Mouse (Mus musculus) heart, postnatal 4 days (tissue): ENCODE data around the gene Napepld. TPM values are rescaled to one million over a fixed set of nuclear protein-coding genes. Genes with fewer than 3 reads are reported as not detected.
"Not testable (repeated sequence)": the region's sequence is repeated elsewhere in the genome, so short reads cannot be mapped to it uniquely, and the experiment has no call there.

Experiments
- DNase-seq: peaks from one replicate; pipeline ENCODE4 v3.0.0; 2021
- total RNA-seq, 2 experiments: library from RNA; stranded (reverse); gene quantifications; 2 replicates each; pipeline ENCODE4 v1.2.3; 2021

The Napepld gene
- 1 to 10 TPM; 6.4 to 7.5 TPM for total RNA-seq

DNA sequence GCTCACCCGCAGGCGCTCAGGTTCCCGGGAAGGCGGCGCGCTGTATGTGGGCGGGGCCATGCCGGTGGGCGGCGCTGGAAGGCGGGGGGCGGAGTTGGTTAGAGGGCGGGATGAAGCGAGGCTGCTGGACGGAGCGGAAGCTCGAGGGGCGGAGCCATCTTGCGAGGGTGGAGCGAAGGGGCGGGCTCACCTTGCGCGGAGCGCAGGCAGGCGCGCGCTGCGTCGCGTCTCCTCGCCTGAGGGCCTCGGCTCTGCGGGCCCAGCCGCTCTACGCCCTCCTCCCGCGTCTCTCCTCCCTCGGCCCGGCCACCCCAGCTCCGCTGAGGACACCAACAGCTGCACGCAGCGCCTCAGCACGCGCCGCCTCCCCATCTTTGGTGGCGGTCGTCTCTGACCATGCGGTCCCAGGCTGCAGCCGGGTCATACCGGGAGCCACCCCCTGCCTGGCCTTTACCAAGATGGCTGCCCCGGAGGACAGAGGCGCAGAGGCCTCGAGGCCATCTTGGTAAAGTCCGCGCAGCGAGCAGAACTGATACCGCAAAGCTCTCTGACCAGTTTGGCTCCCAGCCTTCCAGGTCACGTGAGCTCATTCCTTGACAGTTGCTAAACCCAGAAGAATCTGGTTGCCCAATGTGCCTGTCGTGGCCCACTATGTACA, at the start of gene Napepld:
Napepld (minus strand) TSS at position 46 of the 658 bp plus-strand sequence.
- peak; percentile 100 for DNase-seq

DNA sequence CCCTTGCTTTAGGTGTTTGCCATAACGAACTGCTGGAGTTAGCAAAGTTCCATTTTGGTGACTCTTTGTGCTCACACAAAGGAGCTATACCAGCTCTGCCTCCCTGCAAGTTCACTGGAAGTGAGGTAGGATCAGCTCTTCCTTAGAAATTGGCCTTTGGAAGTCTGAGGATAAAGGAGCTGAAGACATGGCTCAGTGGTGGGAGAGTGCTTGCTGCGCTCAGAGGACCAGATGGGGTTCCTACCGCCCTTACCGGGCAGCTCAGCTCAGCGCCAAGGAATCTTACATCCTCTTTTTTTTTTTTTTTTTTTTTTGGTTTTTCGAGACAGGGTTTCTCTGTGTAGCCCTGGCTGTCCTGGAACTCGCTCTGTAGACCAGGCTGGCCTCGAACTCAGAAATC, 44.8 kb upstream of the Napepld start:
- no peak for DNase-seq

DNA sequence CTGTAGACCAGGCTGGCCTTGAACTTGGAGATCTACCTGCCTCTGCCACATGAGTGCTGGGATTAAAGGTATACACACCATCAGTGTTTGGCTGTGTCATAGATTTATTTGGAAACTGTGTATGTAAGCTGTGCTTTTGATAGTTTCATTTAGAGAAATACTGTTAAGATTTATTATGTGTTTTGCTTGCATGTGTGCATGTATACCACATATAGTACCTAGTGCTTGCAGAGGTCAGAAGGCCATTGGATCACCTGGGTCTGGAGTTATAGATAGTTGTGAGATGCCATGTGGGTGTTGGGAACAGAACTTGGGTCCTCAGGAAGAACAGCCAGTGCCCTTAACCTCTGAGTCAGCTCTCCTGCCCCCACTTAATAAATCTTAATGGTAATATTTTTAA, 43.5 kb upstream of the Napepld start:
- no peak for DNase-seq

DNA sequence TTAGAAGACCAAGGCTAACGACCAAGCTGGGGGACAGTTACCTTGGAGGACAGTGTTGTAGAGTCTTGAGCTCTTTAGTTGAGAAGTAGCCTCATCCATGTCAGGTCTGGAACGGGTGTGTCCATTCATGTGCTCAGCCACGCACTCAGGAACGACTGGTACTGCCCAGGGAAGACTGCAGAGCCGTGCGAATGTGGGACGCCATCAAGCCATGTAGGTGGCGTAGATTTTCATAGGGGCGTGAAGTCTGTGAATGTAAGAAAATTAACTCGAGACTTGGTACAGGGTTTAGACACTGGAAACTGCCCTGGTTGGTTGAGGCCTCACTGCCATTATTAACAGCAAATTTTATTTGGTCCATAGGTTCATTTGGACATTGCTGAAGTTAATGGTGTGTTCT, 42.4 kb upstream of the Napepld start:
- DNase-seq = no peak

DNA sequence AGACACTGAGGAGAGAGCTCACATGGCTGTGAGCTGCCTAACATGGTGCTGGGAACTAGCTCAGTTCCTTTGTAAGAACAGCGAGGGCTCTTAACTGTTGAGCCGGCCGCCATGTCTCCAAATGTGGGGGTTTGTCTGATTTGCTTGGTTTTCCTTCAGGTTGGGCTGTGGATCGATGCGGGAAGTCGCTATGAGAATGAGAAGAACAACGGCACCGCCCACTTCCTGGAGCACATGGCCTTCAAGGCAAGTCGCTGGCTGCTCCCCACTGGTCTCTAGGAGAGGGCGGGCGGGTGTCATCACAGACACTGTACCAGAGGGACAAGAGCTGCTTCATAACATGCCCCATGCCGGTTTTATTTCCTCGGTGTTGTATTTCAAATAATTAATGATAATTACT, 38.7 kb upstream of the Napepld start:
- no peak for DNase-seq

DNA sequence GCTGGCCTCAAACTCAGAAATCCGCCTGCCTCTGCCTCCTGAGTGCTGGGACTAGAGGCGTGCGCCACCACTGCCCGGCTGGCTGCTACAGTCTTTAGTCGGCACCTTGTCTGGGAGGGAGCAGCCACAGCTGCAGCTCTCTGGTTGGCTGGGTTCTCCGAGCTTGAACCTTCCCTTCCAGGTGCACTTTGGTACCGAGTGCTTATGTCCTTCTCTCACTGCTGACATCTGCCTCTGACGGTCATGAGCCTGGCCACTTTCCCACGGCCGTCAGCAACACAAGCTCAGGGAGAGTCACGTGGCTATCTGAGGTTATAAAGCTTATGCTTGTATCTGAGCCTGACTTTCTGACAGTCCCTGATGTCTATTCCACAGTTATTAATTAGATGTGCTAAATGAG, 37.9 kb upstream of the Napepld start:
- DNase-seq = no peak

DNA sequence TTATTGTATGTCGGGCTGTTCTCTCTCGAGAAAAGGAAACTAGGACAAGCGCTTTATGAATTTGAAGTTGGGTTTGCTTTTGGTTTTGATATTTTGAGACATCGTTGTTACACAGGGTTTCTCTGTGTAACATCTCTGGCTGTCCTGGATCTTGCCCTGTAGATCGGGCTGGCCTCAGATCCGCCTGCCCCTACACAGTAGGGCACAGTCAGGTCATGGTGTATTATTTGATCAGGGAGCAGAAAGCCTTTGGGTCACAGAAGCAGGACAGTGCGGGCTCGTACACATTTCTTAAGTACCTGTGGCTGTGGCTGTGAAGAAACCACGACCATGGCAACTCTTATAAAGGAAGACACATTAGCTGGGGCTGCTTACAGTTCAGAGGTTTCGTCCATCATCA, 36.4 kb upstream of the Napepld start:
- DNase-seq = no peak

DNA sequence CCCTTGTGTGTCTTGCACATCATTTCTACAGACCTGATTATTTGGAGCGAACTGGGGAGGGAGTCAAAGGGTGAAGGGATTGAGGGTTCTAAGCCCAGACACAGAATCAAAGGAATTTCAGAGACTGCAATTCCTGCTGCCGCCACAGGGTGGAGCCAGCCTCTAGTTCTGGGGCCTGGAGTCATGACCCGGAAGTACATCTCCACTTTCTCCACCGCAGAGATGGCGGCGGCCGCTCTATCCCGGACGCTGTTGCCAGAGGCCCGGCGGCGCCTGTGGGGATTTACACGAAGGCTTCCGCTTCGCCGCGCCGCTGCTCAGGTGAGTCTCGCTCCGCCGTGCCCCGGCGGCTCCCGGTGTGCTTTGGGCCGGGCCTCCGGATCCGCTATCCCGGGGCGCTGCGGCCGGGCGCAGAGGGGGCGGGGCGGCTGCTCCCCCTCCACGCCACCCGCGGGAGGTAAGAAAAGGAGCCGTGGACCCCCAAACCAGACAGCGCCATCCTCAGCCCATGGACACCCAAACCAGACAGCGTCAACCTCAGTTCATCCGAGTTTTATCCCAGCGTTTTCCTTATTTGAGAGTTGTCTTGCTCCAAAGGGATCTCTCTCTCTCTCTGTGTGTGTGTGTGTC, 35.9 kb upstream of the Napepld start, which contains the start of gene Pmpcb:
Pmpcb (plus strand) TSS at position 186 of the 630 bp plus-strand sequence.
- DNase-seq = peak; percentile 91

DNA sequence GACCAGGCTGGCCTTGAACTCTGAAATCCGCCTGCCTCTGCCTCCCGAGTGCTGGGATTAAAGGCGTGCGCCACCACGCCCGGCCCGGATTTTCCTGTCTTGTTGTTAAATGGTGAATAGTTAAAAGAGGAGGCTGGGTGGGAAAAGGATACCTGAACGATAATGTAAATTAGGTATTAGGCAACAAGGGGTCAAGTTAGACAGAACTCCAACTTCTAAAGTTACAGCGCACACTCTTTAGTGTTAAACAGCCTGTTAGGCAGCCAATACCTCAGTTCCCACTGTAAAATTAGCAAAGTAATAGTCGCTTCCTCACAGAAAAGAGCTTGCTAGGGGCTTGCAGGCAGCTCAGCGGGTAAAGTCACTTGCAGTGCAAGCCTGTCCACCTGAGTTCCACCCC, 34.9 kb upstream of the Napepld start:
- no peak for DNase-seq

DNA sequence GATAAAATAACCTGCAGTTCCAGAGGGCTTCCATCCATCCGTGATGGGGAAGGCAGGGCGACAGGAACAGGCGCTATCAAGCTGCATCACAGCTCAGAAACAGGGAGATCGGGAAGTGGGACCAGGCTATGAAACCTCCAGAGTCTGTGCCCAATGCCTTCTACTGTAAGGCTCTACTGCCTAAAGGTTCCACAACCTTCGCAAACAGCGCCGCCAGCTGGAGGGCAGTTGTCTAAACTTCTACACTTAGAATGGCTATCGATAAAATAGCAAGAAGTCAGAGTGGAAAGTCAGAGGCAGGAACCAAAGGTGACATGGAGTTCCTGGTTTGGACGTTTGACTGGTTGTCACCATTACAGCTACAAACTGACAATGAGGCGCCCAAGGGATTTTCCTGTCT, 34.4 kb upstream of the Napepld start:
- peak; percentile 88 for DNase-seq

DNA sequence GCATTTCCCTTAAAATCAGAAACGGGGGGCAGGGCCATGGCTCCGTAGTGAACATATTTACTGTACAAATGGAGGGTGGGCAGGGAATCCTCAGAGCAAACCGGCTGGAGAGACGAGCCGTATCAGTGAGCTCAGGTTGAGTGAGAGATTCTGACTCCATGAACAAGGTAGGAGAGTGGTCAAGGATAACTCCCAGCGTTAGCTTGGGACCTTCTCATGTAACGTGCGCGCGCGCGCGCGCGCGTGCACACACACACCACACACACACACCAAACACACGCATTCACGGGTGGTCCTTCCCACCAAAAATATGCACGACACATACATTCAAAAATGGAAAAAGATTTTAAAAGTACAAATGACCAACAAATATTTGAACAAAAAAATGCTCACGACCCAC, 33.9 kb upstream of the Napepld start:
- no peak for DNase-seq

DNA sequence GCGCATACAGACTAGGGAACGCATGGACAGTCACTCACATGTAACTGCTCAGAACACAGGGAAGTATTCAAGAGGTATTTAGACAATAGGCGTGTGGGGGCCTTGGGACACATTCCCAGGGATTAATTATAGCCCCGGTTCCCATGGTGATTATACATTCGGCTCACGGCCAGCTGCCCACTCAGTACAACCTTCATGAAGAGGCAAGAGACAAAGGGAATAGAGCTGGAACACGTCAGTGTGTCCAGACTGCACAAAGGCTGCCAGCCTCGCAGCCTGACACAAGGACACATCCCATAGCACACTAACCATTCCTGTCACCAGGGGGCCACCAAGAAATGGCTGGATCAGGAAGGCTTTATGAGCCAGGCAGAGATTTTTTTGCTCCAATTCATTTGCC, 31.7 kb upstream of the Napepld start:
- DNase-seq = peak; percentile 82

DNA sequence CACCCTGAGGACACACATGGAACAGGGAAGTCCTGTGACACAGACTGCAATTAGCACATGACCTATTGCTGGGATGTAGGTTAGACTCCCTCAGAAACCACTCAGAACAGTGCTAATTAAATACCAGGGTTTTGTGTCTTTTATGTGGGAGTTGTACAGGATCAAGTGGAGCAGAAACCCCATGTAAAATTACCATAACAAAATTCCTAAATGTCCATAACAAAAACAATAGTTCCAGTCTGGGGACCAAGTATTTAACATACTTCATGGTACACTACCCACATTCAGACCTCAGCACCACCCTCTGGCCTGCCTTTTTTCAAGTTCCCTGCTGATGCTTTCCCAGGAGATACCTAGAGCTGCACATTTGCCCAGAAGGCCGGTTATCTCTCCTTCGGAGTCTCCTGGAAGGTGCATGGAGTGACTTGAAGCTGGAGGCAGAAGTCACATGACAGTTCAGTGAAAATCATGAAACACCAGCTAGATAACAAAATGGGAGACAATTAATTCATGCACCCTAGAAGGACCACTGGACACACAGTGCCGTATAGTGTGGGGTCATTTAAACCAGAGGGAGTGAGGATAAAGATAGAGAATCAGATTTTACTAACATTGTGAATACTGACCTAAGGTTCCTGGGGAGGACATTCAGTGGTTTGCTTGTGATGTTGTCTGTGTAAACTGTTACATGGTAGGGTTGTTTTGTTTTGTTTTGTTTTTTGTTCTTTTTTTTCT, 31.1 kb upstream of the Napepld start:
- no peak for DNase-seq

DNA sequence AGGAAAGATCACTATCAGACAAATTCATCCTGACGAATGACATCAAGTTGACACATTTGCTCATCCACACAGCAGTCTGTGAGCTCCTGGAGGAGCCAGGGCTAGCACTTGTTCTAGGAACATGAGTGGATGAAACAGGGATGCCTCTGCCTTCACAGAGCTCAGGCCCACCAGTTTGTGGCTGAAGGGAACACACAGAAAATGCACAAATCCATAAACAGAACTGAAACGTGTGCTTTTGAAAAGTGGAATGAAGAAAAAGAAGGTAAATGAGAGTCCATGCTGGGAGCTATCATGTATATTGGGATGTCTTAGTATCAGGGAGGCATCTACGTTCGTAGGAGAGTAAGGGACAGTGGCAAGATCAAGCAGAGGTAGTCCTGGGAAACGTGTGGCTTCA, 27.9 kb upstream of the Napepld start:
- DNase-seq = no peak

DNA sequence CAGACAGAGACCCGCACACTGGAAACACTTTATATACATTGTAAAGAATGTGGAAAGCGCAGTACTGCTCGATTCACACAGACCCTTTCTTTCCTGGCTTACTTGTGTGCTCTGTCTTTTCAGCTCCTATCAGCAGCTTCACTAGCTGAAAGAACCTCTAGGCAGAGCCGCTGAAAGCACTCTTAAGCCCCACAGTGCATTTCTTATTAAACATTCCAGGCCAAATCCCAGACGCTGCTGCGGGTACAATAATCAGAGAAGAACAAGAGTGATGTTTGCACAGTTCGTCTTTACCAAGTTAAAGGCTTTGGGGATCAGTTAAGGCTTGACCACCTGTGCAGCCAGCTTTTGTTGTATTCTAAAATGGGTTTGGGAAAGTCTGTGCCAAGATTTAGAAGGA, 23.7 kb upstream of the Napepld start:
- no peak for DNase-seq

DNA sequence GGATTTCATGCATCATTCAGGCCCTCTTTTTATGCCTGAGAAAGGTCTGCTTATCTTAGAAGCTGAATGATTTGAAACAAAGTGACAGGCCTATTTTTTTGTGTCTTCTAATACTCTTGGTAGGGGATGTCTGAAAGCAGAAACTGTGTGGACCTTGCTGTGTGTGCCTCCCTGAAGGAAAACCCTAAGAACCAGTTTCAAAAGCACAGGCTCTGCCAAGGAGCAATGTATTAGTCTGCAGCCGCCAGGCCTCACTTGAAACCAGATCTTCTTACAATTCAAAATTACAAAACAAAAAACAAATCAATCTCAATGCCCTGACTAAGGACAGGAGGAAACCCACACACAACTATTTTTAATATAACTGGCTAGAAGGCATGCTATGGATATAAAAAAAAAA, 23.2 kb upstream of the Napepld start:
- no peak for DNase-seq

DNA sequence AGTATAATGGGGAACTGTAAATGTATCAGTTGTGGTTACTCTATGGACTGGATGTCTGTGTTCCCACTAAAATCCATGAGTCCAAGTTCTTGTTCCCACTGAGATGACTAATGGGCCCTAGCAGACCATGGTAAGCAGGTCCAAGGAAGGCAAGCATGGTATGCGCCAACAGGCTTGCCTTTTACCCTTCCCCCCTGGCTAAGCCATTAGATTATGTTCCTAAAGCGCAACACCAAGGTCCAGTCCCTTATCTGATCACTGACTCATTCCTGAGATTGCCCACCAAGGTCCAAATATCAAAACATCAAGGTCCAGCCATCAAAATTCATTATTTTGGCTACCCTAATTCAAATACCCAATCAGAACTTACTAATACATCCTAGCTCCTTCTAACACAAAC, 18.0 kb upstream of the Napepld start:
- DNase-seq = no peak

DNA sequence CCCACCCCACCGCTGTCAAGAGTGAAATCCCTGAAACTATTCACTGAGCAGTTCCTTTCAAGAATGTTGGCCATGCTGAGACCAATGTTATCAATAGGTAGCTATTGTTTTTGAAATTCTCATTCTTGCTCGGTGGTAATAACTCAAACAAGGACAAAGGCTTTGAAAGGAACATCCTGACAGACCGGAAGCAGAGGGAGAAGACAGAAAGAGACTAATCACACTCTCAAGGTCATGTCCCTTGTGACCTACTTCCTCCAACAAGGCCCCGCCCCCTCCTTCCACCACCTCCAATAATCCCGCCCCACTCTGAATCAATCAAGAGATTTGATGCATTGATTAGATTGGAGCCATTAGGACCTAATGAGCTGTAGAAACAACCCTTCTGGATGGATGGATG, 17.4 kb upstream of the Napepld start:
- no peak for DNase-seq

DNA sequence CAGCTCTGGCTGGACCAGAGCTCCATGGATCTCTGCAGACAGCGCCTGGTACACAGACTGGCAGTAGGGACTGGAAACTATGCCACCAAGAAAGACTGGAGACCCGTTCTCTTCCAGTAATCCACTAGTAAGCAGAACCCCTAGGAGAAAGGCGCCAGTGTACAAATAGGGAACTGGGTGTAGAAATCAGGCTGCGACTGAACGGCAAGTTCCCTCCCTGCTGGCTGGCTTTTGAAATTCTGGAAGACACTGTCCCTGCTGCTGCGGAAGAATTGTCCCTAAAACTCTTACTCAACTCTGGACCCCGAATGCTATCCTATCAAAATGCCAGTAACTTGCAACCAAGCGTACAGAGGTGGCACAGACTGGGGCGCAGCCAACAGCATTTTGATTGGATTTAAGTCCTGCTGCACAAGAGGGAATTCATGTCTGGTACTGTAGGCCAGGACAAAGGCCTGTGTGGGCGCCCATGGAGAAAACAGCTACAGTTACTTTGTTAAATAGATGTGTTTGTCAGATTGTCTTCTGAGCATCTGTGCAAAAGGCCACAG, 16.0 kb upstream of the Napepld start:
- DNase-seq = no peak

DNA sequence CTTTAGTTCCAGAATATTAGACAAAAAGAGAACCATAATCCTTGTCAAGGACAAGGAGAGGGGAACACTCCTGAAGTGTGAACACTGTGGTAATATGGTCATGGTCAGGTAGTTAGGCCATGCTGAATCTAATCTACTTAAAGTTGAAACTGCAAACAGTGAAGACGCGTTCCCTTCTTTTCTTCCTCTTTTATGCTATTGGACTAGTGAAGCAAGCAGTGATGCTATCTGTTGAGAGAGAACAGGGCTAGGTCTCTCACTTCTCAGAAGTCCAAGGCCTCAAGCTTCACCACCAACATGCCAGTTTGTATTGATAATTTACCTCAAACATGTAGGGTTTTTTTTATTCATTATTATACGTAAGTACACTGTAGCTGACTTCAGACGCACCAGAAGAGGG, 13.3 kb upstream of the Napepld start:
- DNase-seq = no peak

DNA sequence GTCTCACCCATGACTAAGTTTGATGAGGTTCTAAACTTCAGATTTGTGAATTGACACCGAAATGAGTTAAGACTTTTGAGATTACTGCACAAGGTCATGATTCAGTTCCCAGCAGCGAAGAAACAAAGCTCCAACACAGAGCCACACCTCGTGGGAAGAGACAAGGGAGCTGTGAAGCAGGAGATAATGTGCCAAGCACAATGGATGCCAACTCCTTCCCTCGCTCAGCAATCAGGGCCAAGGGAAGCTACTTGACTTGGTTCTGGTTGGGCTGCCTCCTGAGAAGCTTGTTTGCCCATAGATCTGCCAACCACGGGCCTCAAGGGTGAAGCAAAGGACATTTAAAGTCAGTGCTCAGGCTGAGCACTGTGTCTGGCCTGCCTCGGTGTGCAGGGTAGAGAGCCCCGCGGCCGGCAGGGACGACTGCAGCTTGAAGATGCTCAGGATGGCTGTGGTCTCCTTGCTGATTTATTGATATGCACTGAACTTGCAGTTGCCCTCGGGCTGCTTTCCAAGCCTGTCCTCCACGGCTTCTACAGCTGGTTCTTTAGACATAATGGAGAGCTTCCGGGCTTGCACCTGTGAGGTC, 11.0 kb upstream of the Napepld start:
- DNase-seq = no peak

DNA sequence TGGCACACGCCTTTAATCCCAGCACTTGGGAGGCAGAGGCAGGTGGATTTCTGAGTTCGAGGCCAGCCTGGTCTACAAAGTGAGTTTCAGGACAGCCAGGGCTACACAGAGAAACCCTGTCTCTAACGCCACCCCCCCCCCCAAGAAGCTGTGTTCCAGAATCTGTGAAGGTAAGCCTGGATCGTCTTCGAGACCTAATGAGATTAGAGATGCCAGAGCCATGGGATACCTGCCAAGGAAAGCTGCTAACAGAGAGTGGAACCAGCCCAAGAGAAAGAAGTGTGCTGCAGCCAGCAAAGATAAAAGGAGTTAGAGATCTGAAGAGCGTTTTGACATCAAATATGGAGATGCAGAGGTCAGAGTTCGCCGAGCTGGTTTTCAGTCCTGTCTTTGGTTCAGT, 6.8 kb upstream of the Napepld start:
- not testable (repeated sequence) for DNase-seq

DNA sequence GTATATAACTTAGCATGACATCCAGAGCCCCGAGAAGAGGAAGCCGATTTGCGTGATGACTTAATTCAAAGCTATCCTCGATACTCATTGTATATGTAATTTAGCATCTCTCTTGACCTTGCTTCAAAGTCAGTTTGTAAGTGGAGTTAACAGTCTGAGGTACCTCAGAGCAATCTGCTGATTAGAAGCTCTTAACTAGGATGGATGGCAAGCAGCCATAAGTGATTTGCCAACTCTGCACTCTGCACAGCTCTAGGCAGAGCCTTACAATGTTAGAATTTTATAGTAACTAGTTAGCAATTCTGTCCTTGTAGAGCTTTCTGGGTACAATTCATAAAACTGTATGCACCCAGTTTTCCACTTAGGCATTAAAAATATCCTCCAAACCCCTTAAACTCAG, 5.3 kb upstream of the Napepld start:
- no peak for DNase-seq
